Mouse (Mus musculus): Measurements from ENCODE around the gene Serpina3k.
"Not testable (repeated sequence)": the region's sequence is repeated elsewhere in the genome, so short reads cannot be mapped to it uniquely, and the experiment has no call there.

The Serpina3k gene

GRCm38 (mm10) chr12:104388477-104388876 lies 50.2 kb downstream of the Serpina3k start:
- DNase-seq (ENCODE audit: low spot score) = no peak

- DNase-seq (ENCODE audit: low spot score) = not testable (repeated sequence)
Measured at GRCm38 (mm10) chr12:104391057-104391456, 52.8 kb downstream of the Serpina3k start.
